Mouse (Mus musculus) embryo, embryonic 9.5 days (tissue): ENCODE measurements around the gene Ctnnbip1.

Experiments
- DNase-seq: peaks from one replicate; pipeline ENCODE4 v3.0.0-alpha.2; 2017; ENCODE audit errors: extremely low spot score

Gene Ctnnbip1

DNA sequence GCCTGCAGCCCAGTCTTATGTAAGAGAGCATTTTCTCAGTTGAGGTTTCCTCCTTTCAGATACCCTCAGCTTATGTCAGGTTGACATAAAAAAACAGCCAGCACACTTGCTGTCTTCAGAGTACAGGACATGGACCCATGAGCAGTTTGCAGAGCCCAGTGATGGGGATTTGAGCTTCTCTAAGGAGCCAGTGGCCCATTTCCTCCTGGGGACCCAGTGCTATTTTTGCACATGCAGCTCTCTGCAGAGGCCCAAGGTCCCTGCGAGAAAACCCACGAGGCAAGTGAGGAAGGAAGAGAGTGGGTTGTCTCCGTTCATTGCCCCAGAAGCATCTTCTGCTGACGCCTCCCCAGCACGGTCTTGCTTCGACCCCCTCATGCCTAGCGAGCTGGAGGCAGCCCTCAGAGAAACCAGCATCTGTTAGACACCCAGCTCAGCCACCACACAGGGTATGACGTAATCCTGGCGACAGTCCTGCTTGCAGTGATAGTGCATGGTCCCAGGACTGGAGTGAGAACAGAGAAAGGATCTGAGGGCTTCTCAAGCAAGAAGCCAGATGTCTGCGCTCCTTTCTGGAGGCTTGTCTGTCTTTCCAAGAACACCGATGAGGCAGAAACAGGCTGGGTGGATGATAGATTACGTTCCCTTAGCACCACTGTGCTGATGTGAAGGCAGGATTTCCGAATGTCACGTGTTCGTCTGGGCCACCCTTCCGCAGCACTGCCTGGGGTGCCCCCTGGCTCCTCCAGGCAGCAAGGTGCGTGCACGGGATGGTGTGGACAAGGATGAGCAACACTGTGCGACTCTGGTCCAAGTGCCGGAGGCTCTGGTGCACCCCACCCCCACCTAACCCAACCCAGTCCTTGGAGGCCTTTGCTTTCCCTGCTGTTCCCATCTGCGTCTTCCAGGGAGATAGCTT lies 44.2 kb downstream of the Ctnnbip1 start:
- DNase-seq: no peak

- DNase-seq: no peak
These were observed 44.9 kb downstream of the Ctnnbip1 start for GRCm38 (mm10) chr4:149562905-149563347.

DNA sequence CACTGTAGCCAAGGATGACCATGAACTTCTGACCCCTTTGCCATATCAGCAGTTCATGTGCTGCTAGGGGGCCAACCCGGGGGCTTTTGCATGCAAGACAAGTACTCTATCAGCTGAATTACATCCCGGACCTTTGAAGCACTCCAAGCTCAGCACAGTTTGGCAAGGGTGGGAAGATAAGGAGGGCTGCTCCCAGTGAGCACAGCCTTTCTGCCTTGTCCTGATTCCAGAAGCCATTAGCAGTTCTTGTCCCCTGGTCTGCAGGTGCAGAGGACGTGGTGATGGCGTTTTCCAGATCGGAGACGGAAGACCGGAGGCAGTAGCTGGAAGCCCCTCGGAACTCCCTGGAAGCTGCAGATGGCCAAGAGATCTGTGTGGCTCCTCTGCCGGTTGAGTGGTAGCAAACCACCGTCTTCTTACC lies 45.9 kb downstream of the Ctnnbip1 start:
- no peak for DNase-seq

DNA sequence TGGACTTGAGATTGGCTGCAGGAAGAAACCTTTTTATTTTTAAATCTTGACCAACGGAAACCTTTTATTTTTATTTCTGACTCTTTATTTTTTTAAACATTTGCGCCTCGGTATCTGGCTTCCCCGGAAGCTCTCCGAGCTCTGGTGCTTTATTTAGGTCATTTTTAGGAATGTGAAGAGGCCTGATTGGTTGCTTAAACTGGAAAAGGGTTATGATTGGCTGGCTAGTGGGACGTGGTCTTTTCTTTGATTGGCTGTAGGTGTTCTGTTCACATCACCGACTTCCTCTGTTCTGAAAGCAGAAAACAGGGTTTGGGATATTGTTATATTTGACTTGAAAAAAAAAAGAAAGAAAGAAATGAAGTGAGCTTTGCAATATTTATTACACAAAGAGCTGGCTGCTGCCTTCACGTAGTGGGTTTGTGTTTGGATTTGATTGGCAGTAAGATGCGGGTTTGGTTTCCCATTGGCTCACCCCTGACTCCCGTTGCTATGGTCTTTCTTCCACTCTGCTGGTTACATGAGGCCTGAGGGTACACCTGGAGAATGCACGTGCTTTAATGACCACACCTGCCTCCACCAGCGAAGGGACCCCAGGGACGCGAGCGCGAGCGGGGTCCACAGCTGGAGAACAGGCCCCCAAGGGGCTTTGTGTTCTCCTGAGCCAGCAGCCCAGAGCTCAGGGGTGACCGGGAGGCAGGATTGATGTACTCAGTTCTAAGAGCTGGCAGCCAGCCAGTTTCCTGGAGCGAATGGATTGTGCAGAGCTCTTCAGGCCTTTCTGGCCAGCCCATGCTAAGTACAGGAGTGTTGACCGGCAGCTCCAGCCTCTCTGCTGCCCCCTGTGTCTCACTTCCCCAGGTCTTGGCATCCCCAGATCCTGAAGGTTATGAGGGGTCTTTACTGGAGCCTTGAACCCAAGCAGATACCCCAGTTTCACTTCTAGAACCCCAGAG lies 46.7 kb downstream of the Ctnnbip1 start:
- no peak for DNase-seq

GRCm38 (mm10) chr4:149567432-149568026 lies 49.5 kb downstream of the Ctnnbip1 start:
- no peak for DNase-seq

GRCm38 (mm10) chr4:149568622-149569021 lies 50.6 kb downstream of the Ctnnbip1 start:
- DNase-seq: no peak

DNA sequence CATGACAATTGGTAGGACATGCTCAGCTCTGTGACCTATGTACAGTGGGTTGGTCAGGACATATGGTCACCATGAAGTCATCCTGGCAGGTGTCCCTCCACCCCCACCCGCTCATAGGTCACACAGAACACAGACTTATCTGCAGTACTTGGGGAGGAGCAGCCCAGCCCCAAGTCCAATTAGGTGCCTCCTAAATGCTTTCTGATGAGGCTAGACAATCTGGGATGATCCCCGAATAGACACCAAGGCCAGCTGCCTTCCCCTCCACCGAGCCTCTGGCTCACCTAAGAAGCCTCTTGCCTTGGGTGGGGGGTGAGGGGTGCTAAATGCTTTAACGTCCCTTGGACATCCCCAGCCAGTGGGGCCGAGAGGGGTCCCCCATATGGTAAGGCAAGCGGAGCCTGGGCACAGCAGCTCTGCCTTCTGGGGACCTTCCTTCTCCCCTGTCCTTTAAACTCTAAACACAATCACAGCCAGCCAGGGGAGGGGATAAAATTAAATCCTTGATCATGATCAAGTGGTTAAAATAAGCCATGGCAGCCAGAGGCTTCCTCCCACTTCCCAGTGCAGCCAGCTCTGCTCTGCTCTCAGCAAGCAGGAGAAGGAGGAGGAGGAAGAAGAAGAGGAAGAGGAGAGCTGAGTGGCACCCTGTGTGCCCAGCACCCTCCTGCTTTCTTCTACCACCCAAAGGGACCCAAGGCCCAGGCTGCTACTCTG lies 51.9 kb downstream of the Ctnnbip1 start:
- no peak for DNase-seq

DNA sequence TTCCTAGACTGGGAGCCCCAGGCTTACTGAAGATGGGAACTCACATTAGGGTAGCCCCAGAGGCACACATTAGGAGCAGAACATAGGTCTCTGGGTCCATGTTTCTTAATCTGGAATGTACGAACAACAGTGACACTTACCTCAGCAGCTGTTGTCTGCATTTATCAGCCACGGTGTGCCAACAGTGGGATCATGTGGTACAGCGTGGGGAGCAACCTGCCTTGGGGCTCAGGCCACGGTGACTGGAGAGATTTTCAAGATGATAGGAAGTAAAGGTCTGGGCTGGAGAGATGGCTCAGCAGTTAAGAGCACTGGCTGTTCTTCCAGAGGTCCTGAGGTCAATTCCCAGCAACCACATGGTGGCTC lies 52.4 kb downstream of the Ctnnbip1 start:
- no peak for DNase-seq

GRCm38 (mm10) chr4:149571209-149571608 lies 53.2 kb downstream of the Ctnnbip1 start:
- no peak for DNase-seq

GRCm38 (mm10) chr4:149571651-149572149 lies 53.7 kb downstream of the Ctnnbip1 start:
- DNase-seq: no peak

GRCm38 (mm10) chr4:149572446-149572845 lies 54.4 kb downstream of the Ctnnbip1 start:
- no peak for DNase-seq

DNA sequence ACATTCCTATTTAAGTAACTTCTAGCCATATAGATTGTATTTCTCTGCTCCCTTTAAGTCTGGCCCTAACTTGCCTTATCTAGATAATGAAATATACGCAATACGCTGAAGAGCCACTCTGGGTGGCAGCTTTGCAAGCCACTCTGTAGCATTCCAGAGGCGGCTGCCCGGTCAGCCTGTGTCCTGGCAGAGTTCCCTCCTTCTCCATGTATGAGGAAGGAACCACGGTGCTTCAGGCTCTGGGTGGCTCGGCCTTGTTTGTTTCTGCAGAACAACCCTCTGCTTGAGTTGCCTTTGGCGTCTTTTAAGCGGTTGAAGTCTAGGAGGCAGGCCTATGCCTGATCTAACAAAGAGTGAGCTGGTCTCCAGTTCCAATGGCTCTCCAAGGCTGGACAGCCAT lies 54.8 kb downstream of the Ctnnbip1 start:
- no peak for DNase-seq

GRCm38 (mm10) chr4:149574391-149574821 lies 56.4 kb downstream of the Ctnnbip1 start:
- DNase-seq: no peak

DNA sequence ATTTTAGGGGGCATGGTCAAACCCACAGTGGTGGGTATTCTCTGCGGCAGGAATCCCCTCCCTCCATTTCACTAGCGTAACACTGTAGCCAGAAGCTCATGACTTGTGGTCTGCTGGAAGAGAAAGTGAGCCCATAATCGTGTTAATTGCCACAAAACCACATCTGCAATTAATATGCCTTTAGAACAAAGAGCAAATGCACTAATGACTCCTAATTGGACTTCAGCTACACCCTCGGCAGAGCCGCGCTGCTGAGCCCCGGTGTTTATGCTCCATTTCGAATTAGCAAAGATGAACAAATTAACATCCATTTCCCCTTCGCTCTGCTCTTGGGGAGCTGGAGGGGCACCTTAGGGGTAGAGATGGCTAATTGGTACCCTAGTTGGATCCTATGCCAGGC lies 58.0 kb downstream of the Ctnnbip1 start:
- DNase-seq: no peak

GRCm38 (mm10) chr4:149576993-149577548 lies 59.0 kb downstream of the Ctnnbip1 start:
- no peak for DNase-seq

GRCm38 (mm10) chr4:149578085-149578681 lies 60.1 kb downstream of the Ctnnbip1 start:
- DNase-seq: no peak

- DNase-seq: no peak
These were observed 60.8 kb downstream of the Ctnnbip1 start for GRCm38 (mm10) chr4:149578831-149579230.

DNA sequence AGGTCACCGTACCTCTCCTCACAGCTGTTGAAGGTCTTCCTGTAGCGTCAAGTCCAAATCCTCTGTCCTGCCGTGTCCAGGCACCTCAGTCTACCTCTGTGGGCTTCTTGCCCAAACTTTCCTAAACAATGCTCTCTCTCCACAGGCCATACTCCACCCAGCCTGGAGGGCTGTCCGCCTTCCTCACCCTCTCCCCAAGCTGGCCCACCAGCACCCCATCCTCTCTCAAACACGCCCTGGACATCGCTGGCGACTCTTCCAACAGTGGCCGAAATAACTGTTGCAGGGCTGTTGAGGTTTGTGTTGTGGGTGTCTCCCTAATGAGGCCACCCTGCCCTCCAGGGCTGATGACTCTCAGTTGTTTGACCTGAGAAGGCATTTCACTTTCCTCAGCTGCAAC lies 67.2 kb downstream of the Ctnnbip1 start:
- no peak for DNase-seq

DNA sequence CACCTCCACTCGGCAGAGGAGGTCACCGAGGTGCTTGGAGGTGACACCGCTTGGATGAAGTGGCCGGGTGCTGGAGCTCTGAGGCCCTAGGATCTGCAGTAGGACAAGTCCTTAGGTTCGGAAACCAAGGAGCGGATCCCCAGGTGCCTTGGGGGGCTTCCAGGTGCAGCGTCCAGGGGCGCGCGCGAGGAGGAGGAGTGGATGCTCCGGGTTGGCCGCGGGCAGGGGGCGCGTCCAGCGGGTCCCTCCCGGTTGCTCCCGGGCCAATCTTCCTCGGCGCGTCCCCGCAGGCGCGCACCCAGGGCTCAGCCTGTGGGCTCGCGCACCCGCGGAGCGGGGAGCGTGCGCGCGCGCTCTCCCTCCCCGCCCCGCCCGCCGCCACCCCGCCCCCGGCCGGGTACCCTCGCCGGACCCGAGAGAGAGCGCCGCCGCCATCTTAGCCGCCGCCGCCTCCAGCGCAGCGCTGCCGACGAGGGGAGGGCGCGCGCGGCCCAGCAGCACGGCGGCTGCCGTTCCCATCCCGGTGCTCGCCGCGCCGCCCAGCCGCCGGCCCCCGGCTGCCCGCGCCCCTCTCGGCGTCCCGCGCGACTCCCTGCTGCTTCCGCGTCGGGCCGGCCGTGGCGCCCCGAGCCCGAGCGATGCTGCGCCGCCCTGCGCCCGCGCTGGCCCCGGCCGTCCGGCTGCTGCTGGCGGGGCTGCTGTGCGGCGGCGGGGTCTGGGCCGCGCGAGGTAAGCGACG lies 68.2 kb downstream of the Ctnnbip1 start, which contains the start of gene Clstn1:
Gene Clstn1, plus strand, starts transcription at position 425 of the 739 bp plus-strand sequence.
- DNase-seq: peak; percentile 85
